Mouse (Mus musculus) left cerebral cortex, adult 8-10 months (tissue): ENCODE results near the gene Rtraf. TPM values are rescaled to one million over a fixed set of nuclear protein-coding genes. Genes with fewer than 3 reads are reported as not detected.
"Not testable (repeated sequence)": the region's sequence is repeated elsewhere in the genome, so short reads cannot be mapped to it uniquely, and the experiment has no call there.

Experiments
- DNase-seq, 2 experiments: peaks; one replicate each; pipeline ENCODE4 v3.0.0; 2022; ENCODE audit warnings: low spot score in 2 of 2
- total RNA-seq, 4 experiments: library from RNA; stranded (reverse); gene quantifications; 2 replicates each; pipeline ENCODE4 v1.2.4; 2022

The Rtraf gene
- 10 to 100 TPM; 44.3 to 47.0 (median 44.6) TPM for total RNA-seq

GRCm38 (mm10) chr14:19823321-19824142, at the start of gene Rtraf:
TSS of gene Rtraf (minus strand) at chr14:19823824.
- peak; percentile 79 to 85 for DNase-seq

- no peak for DNase-seq
Observed at GRCm38 (mm10) chr14:19867286-19867935, 43.8 kb upstream of the Rtraf start.

GRCm38 (mm10) chr14:19865121-19865520, 41.5 kb upstream of the Rtraf start:
- not testable (repeated sequence) for DNase-seq

DNA sequence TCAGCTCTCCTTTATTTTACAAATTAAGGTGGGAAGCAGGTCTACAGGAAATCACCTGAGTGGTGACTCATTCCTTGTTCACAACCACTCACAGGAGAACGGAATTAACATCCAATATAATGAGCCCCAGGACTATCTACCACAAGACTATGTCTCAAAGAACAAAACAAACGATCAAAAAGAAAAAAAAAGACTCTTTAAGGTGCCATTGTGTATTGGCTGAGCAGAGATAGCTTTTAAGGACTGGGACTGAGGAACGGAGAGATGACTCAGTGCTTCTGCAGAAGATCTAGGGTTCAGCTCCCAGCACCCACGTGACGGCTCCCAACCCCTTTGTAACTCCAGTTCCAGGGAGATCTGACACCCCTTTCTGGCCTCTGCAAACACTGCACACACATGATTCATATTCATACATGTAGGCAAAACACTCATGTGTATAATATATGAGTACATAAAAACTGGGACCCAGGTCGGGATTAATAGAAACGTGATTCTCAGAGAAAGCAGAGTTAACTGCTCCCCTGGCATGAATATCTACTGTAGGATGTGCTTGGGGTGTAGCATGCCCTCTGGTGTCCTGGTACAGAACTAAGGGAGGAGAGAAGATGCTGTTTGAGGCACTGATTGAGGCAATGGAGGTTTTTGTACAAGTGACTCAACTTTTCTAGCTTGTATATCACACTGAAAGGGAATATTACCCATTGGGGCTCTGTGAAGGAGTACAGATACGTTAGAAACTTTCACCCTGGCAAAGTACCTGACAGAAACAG, 37.9 kb upstream of the Rtraf start:
- no peak for DNase-seq

GRCm38 (mm10) chr14:19860281-19860680, 36.7 kb upstream of the Rtraf start:
- no peak for DNase-seq

GRCm38 (mm10) chr14:19858808-19859776, 35.5 kb upstream of the Rtraf start:
- peak; percentile 21 to 56 for DNase-seq

- DNase-seq, result no peak
Observed at GRCm38 (mm10) chr14:19858279-19858678, 34.7 kb upstream of the Rtraf start.

- DNase-seq, result no peak
Observed at GRCm38 (mm10) chr14:19853471-19853870, 29.8 kb upstream of the Rtraf start.

- peak in 1 of 2 experiments; percentile 66 for DNase-seq
Observed at GRCm38 (mm10) chr14:19839600-19840332, 16.1 kb upstream of the Rtraf start.

DNA sequence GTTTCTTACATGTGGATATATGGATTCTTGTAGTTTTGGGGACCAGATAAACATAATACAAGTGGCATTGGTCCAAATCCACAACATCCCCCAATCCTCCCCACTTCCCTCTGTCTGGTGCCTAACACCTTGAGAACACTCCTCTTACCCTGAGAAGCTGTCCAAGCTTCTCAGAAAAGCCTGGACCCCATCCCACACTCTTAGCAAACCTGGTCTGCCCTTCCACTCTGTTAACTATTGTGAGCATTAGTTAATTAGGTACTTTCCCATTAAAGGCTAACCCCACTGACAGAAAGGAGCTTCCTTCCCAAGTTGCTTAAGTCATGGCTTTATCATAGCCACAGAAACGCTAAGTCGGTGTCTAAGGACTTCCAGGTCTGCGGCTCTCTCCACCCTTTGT, 12.7 kb upstream of the Rtraf start:
- no peak for DNase-seq

DNA sequence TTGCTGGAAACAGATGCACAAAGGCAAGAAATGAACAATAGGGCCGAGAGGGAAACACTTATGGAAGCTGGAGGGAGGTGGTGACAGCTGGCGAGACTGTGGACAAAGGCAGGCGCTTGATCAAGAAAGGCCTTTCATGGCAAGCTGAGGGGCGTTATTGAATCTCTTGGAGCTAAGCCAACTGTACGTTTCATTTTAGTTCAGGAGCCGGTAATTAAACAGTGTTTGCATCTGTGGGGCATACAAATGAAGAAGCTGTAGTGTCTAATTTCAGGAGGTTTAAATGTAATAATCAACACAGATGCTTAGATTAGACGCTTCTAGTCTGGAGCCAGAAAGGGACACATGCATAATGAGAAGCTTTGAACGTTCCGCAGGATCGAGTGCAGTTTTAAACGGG, 1.9 kb upstream of the Rtraf start:
- no peak for DNase-seq

DNA sequence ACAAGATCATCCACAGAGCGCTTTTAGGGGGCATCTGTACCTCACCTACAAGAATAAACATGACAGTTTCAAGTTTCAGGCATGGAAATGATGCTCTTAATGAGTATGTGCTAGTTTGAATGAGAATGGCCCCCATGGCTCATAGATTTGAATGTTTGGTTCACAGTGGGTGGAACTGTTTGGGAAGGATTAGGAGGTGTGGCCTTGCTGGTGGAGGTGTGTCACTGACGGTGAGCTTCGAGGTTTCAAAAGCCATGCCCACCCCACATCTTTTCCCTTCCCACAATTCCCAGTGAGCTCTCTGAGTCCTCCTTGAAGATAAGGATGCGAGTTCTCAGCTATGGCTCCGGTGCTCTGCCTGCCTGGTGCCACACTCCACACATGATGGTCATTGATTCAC, 1.9 kb downstream of the Rtraf start:
- no peak for DNase-seq

GRCm38 (mm10) chr14:19817949-19818348, 5.7 kb downstream of the Rtraf start:
- DNase-seq, result peak; percentile 59 to 87

GRCm38 (mm10) chr14:19813061-19813460, 10.6 kb downstream of the Rtraf start:
- DNase-seq, result no peak

DNA sequence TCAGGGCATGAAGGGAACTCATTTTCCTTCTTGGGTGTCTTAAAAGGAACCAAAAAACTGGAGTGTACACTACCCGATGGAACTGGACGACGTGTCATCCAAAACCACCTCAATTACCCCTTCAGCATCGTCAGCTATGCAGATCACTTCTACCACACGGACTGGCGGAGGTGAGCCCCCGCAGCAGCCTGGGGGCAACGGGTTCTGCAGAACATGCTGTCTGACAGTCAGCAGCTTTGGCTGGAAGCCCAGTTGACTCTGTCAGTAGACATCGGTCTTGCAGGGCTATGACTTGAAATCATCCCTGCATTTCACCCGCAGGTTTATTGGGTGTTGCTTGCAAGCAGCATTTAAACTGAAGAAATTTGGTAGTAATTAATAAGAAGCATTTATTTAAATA, 13.7 kb downstream of the Rtraf start:
- DNase-seq, result no peak

DNA sequence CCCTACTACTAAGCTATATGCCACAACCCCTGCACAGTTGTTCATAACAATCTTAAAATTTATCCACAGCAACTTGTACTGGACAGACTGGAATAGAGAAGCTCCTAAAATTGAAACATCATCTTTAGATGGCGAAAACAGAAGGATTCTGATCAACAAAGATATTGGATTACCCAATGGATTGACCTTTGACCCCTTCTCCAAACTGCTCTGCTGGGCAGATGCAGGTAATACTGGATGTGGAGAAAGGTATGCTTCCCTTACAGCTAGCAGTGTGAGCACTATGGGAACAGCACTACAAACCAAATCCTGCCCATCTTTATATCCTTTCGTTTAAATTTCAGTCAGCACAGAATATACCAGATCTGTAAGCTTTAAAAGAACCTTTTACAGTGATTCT, 15.8 kb downstream of the Rtraf start:
- no peak for DNase-seq

DNA sequence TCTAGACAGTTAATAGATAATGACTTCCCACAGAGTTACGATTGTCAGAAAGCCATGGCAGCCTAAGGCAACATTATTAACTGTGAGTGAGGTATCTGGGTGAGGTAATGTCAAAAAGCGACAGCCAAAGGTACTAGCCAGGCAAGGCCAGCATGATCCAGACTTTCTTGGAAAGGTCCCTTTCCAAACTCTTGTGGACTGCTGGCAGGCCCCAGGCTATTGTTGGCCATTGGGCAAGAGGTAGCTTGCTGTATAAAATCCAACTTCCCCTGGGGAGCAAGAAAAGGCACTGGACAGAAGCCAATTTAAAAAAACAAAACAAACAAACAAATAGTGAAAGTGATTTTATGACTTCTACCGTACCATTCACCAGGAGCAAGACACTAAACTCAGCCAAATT, 16.3 kb downstream of the Rtraf start:
- no peak for DNase-seq

- no peak for DNase-seq
Observed at GRCm38 (mm10) chr14:19803623-19804022, 20.0 kb downstream of the Rtraf start.

GRCm38 (mm10) chr14:19803222-19803621, 20.4 kb downstream of the Rtraf start:
- no peak for DNase-seq
